Mouse (Mus musculus) urinary bladder, postnatal 36 days (tissue): ENCODE measurements at regions not wholly inside any gene's neighbourhood (a gene's known extent, or its start where the extent isn't known, plus 50 kb on each side); places are given as distances from the start of the nearest gene placed in this dataset.

Experiments
- DNase-seq, 2 experiments: peaks; one replicate each; pipeline ENCODE4 v3.0.0; 2022; ENCODE audit warnings: low spot score in 2 of 2, mixed read lengths in 1 of 2

DNA sequence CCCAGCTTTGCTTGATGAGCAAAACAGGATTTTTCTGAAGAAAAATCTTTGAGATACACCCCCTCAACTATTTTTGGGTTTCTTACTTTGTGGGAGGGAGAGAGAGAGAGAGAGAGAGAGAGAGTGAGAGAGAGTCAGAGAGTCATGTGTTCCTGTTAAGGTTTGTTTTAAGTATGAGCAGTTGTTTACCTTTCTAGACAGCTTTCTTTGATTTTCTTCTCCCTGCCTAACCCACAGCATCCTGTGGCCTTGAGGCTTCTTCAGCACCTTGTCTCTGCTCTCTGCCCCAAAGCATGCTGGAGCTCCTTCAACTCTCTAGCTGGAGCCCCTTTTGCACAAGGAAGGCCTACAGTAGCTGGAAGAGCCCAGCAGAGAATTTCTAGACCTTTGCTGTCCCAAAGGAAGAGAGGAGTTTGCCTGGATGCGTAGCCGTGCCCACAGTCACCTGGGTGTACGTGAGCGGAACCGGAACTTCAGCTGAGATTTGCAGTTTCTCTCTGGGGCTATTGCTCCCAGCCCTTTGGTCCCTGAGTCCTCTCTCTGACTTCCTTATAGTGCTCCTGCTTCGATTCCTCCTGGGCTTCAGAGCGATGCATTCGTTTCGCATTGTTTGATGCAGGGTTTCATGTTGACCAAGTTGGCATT, 1242.1 kb upstream of the A1bg start:
- DNase-seq: no peak

DNA sequence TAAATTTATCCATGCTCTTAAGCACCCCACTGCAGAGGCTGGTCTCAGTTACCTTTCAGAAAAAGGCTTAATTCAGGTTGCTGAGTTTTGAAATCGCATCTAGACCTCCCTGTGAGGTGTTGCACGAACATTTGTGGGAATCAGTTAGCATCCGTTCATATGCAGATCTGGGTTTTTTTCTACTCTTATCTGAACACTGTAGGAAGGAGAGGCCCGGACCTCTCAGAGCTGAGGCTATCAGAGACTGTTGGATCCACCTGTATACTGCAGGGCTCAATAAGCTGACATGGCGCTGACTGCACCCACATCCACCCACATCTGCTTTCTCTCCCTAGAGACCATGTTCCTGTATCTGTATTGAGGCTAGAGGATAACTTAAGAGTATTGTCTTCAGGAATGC, 1240.4 kb upstream of the A1bg start:
- DNase-seq: no peak

DNA sequence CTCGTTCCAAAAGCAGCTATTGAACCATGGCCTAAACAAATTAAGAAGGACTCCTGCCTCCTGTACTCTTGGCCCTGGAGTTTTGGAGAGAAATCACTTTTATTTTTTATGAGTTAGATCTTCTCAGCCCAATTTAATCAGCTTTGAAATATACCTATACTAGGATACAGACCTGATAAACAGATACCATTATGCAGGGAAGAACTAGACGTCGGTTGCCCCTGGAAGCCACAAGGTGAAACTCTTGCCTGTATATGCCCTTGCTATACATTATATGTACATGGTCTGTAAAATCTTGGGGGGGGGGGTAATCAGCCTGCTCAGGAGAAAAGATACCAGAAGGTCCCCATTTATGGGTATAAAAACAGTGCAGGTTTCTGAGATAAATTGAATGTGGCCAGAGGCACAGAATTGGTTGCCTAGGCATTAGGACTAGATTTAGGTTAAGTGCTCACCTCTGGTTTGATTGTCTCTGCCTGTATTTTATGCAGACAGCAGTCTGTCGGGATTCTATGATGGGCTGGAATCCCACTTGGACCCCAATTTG, 1239.9 kb upstream of the A1bg start:
- no peak for DNase-seq

DNA sequence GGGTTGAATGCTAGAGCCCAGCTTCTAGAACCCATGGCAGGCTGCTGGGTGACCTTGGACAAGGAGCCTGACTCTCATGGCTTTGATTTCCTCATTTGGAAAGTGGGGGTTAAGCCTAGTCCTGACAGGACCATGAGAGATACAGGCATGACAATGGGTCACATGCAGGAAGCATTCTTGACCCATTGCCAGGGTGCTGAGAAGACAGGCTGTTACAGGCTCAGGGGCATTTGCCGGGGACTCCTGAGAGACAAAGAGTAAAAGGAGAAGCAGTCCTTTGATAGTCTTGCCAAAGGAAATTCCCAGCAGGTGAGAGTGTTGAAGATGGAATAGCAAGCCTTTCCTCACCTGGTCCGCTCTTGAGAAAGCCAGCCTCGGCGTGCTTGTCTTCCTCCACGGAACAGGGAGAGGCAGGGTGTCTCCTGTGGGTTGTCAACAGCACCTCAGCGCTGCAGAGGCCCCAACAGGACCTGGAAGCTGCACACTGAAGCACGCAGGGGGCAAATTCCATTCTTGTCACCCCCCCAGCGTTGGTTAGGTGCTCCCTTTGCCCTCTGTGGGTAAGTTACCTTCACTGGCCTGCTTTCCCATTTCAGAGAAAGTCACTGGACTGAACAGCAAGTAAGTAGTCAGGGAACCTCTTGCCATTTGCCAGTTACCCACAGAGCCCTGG, 1239.3 kb upstream of the A1bg start:
- DNase-seq: no peak

DNA sequence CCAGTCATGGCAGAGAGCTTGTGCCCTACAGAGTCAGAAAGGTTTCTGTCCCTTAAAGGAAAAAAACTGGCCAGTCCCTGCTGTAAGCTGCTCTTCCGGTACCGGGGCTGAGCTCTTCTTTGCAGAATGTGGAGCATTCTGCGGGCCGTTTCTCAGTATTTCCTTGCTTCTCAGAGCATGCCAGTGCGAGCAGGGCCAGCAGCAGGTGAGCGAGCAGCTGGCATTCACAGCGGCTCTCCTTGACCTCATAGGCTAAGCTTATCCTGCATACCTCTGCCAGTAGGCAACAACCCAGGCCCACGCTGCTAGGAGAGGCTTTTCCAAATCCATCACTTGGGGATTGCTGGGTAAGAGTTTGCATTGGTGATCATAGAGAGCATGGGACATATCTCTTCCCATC, 1238.2 kb upstream of the A1bg start:
- no peak for DNase-seq

DNA sequence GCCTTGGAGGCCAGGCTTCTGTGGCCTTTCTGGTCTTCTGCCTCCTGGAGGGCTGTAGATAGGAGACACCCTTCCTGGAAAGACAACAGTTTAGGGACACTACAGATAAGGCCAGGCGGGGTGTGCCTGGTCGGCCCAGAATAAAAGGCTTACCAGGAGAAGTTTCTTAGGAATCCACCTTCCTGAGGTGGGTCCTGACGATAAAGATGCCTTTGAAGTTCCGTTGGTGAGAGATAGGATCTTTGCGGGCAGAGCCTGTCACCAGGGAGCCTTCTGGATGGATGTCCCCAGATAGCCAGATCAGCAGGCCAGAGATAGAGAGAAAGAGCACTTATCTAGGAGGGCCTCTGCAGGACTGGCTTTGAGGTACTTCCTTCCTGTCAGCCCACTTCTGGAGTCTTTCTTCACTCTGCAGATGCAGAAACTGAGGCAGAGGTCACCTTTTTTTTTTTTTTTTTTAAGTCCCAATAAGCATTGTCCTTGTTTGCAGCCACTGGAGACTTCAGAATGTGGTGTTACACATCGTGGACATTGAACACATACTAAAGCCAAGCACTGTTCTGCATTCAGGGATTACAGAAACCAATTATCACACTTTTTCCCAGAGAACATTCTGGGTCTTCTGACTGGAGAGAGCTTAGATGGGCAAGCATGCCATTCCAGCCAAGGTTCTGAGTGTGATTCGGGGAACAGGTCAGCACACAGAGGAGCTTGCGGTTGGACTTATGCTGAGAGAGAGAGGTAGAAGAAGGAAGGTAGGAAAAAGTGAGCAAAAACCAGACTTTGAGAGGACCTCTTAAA, 1236.3 kb upstream of the A1bg start:
- DNase-seq: no peak

DNA sequence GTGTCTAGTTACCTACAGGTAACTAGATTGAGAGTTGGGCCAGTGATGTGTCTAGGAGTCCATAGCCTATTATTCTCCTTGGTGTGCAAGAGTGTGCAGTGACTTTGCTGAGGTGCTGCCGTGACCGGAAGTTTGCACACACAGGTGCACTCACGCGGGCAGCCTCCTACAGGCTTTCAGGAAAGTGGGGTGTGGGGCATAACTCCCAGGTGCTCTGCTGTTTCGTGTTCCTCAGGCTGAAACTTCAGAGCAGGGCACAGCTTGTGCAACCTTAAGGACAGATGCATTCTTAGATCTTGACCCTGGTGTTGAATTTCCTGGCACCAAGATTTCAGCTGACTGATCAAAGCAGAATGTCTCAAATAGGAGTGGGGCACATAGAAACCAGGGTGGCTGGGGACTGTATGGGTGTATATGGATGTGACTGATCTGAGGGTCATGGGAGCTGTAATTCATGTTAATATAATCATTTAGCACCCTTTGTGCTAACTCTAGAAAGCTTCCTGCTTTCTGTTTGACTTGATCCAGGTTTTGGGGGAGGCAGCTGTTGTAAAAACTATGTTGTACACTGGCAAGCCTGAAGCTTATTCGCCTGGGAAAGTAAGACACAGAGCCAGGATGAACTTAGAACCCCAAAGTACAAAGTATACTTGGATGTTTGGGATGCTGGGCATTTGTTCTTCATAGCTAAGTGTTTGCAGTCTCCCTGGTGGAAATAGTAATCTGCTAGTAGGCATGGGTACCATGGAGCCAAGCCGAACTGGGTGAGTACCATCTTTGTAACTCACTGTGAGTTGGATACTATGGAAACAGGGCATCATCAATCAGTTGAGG, 1234.6 kb upstream of the A1bg start:
- no peak for DNase-seq

DNA sequence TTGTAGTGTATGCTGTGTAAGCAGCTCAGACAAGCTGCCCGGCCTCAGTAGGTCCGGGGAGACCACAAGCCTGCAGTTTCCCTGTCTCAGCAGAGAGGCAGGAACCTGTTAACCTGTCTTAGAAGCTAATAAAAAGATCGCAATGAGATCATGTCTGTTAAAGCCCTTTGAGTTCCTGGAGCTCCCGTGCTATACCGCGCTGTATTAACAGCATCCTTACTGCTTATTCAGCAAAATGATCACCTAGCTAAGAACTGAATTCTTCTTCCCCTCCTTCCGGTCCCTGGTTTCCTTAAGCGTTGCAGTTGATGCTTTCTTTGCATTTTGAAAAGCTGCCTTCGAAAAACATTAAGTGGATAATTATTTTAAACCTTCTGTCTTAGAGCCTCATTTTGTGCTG, 1230.4 kb upstream of the A1bg start:
- DNase-seq: no peak

DNA sequence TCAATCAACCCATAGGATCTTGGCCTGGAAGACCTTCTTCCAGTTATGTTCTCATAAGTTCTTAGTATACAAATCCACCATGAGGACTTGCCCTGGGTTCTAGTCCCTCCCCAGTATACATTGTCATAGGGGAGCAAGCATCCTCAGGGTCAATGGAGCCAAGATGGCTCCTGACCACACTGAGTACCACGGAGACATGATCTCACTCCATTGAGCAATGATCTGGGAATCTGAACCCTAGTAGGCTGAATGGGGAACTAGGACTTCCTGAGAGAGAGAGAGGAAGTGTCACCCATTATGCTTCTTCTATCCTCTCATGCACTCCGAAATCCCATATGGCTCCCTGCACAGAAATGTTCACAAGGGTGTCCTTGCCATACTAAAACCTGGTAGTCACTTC, 1229.3 kb upstream of the A1bg start:
- no peak for DNase-seq

DNA sequence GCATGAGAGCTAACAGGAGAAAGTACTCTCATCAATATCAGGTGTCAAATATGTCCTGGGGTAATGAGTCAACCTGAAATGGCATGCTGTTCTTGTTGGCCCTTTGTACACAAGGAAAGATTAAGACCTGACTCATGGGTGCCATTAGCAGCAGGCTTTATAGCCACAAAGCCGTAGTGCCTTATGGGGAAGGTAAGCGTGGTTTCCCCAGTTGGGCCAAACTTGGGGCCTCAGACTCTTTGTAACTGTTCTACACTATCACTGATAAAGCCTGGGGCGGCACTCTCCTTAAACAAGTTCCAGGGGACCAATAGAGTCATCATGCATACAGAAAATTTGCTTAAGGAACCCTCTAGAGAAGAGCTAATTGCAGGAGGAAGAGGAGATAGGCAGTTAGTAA, 1228.9 kb upstream of the A1bg start:
- DNase-seq: no peak

DNA sequence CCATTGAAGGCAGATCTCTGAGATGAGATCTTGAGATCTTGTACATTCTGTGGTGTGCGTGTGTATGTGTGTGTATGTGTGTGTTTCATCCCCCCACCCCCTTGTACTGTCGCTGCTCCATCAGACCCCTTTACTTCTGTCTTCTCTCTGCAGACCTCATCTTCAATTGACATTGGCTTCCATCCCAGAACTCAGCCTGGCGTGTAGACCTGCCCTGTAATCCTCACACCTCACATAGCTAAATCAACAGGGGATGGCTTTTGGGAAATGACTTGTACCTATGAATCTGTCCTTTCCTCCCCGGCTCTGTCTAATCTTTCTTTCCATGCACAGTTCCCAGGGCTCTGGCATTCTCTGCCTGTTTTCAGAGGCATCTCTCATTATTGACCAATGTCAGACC, 1227.5 kb upstream of the A1bg start:
- no peak for DNase-seq

DNA sequence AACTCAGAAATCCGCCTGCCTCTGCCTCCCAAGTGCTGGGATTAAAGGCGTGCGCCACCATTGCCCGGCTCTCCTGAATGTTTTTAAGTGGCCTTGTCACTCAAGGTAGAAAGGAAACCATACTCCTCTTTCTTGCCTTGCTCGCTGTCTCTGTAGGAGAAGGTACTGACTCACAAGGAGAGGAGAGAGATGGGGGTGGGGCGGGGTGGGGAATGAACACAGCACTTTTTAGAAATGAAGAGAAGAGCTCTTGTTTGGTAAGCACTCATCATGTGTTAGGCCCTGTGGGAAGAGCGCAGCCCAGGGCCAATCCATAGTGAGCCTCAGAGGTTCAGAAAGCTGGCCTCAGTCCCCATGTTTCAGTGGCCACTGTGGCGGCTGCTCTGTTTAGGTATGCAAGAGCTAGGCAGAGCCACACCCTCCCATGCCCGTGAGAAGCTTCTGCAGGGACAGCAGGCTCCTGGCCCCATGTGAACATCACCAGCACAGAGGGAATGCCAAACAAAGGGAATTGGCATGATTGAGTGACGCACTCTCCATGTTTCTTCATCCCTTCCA, 1225.9 kb upstream of the A1bg start:
- DNase-seq: no peak

DNA sequence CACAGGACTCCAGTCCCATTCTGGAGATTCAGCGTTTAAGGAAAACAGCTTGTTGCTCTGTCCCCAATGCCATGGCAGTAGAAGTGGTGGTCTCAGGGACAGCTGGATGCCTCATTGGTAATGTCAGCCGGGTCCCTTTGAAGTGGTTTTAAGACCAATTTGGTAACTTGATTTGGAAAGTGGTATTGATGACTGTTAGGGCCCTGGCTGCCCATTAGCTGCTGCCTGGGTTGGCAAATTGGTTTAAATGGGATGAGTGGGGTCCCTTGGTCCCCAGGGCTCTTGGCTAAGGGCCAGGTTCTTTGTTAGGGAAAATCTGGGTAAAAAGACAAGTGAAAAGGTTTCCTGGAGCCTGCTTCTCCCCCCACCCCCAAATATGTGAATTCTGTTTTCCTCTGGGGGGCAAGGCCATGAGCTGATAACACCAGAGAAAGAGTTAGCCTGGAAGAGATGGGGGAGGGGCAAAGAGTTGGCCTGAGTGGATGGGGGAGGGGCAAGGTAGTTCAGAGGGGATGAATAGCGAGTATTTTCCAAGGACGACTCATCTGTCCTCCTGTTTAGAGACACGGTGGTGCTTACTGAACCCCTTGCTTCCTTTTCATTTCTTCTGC, 1224.6 kb upstream of the A1bg start:
- no peak for DNase-seq

DNA sequence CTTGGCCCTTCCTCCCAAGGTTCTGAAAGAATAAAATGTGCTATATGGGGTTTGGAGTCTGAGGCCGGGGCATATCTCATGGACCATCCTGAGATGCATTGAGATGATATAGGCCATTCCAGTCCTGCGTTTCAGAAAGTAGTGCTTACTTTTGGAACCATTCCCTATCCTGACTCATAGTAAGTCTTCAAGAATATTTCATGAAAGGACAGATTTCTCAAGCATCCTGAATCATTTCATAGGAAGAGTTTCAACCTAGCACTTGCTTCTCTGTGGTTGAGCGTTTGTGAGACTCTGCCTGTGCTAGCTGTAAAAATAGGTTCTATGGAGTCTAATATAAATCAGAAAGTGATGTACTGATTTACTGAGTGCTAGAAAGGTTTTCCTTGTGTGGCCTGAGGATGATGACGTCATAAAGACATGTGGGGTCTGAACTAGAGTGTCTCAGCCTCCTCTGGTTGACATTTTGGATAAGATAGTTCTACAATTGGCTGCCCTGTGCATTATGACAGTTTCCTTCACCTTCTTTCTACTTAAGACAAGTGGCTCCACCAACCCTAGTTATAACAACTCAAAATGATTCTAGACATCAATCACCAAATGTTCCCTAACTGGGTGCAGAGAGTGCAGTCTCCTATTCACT, 1223.0 kb upstream of the A1bg start:
- DNase-seq: no peak

DNA sequence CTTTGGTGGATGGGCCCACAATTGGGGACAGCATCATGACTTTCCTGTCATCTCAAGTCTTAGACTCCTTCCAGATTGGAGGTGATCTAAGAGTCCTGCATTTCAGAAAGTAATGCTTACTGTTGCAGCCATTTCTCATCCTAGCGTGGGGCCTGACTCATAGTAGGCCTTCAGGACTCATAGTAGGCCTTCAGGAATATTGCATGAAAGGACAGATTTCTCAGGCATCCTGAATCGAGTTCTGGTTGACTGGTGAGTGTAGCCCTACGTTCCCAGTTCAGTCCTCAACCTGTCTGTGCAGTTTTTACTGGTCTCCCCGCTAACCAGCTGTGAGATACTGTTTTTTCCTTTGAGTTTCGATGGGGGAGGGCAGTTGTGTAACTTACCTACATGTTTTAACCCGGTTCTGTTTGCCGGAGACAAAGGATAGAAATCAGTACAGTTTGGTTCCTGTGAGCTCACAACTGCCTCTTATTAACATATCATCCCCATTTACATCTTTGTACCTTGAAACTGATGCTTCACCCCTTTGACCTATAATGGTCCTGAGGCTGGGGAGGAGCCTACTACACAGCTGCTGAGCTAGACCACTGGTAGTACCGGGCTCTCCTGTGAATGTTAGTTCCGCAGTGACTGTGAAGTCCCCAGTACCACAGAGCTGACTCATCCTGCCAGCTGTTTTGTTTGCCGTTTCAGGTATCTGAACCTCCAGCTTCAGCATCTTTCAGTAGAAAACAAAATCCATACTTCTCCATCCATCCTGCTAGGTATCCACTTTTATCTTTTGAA, 1222.2 kb upstream of the A1bg start:
- DNase-seq: no peak

DNA sequence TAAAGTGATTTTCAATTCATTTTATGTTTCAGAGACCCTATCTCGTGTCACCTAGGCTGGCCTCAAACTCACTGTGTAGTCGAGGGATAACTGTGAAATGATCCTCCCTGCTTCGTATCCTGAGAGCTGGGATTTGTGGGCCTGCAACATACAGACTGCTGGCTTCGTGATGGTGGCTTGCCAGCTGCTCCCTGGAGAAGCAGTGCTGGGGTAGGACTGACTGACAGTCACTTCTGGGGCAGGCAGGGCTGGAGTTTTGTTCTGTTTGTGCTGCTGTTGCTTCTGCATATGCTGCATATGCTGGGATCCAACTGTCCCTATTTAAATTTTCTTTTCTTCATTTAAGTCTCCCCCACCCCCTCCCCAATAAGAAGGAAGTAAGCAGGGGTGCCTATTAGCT, 1217.0 kb upstream of the A1bg start:
- DNase-seq: no peak

DNA sequence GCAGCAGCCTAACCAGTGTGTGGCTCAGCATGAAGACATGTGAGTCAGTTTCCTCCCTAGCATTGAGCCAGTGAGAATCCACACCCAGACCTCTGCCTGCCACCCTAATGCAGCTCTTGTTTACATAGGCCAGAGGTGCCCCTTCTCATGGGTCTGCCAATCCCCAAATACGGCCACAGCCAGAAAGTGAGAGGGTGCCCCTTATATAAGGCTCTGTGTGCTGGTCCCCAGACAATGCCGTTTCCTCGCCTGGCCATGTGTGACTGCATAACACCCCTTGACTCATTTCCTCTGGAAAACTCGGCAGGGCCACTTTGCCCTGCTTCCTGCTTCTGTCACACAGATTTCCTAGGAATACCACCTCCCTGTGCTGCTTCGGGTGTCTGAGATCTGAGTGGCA, 1216.4 kb upstream of the A1bg start:
- DNase-seq: no peak

DNA sequence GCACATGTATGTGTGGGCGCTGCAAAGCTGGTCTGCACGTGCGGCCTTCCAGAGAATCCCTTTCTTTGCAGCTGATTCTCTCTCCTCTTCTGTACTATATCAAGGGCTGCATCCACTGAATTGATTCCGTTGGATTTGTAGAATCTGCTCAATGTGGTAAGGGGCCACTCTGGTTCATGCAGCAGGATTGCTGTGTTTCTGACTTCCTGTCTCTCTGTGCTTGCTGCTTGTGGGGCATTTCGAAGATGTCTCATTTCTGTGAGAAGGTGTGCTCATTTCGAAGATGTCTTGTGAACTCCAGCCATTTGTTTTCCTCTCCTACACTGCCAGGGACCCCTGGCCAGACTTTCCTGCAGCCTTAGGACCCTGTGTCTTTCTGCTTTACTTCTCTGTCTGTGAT, 1215.9 kb upstream of the A1bg start:
- no peak for DNase-seq

DNA sequence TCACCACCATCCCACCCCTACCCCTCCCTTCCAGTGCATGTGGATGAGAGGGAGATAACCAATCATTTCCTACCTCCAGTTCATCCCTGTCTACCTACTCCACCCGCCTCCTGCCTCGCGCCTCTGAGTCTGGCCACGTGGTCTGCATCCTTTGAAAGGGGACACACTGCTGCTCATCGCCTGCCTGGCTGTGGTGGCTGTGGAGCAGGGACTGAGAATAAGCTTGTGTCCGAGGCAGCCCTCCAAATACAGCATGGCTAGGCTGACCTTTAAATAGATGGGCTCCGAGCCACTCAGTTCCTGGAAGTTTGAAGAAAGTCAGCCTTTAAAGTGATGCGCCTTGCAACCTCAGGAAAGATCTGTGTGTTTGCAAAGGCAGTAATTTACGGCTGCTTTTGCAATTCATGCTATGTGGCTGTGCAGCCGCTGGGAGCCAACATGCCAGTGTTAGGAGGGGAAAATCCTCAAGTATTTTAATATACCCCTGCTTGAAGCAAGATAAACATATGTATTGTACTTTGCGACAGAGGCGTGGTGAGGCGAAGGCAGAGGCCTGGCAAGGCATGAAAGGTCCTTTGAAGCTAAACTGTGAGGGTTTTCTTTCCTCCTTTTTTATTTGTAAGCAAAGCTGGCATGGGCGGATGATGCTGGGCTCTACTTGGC, 1214.3 kb upstream of the A1bg start:
- peak in 1 of 2 experiments; percentile 55 for DNase-seq
